Mouse (Mus musculus) bone marrow macrophage, adult 2 months (primary cell): ENCODE data around the gene Caly. TPM values are rescaled to one million over a fixed set of nuclear protein-coding genes. Genes with fewer than 3 reads are reported as not detected.

ENCODE experiments used
- H3K27ac ChIP-seq: 2 replicates; pipeline ENCODE4 v1.5.1; 2012; ENCODE audit warnings: low read depth, low read length; ENCODE audit not compliant: insufficient read depth
- H3K4me1 ChIP-seq: 2 replicates; pipeline ENCODE4 v1.6.1; 2012; ENCODE audit warnings: low read length; ENCODE audit not compliant: control insufficient read depth, insufficient read depth
- H3K4me3 ChIP-seq: 2 replicates; pipeline ENCODE4 v1.5.1; 2012; ENCODE audit warnings: mild to moderate bottlenecking, low read length, moderate library complexity; ENCODE audit not compliant: insufficient read depth
- CTCF ChIP-seq: IDR thresholded peaks from 2 replicates; pipeline ENCODE4 v1.5.1; 2012; ENCODE audit warnings: low read depth, mild to moderate bottlenecking, low read length, moderate library complexity
- POLR2A ChIP-seq: IDR thresholded peaks from 2 replicates; pipeline ENCODE4 v1.6.1; 2012; ENCODE audit warnings: mild to moderate bottlenecking, low read depth, low read length, borderline replicate concordance
- polyA plus RNA-seq: library from polyadenylated mRNA; stranded (reverse); fragments of >200 nt; gene quantifications from 2 replicates; pipeline ENCODE4 v1.2.4, GENCODE M21; 2012; ENCODE audit not compliant: missing spikeins, insufficient read depth, insufficient read length

Caly gene
- polyA plus RNA-seq, 1 experiment = not detected

- no peak within 1 kb of the TSS for H3K4me3 ChIP-seq
- H3K4me1 ChIP-seq = peaks cover 6% of the 10 kb centered on the region
- TF ChIP-seq POLR2A (no peak), CTCF (no peak)
- H3K27ac ChIP-seq = no peak within 1 kb of the TSS
Measured at GRCm38 (mm10) chr7:140092924-140093528, 10.7 kb upstream of the Caly start, which contains the start of gene Prap1. Gene Prap1 (plus strand): TSS chr7:140093395.

- H3K4me3 ChIP-seq = no peak overlapping the region
- TF ChIP-seq CTCF (no peak), POLR2A (no peak)
- H3K4me1 ChIP-seq = no peaks in the 10 kb centered on the region; the same call in 1 of the 2 replicates
- no peak overlapping the region for H3K27ac ChIP-seq
Measured at GRCm38 (mm10) chr7:140090601-140091000, 8.3 kb upstream of the Caly start.

GRCm38 (mm10) chr7:140081408-140082241 is 723 bp downstream of the Caly start:
- Histone ChIP-seq H3K27ac (no peak overlapping the region), H3K4me1 (peaks cover 7% of the 10 kb centered on the region), H3K4me3 (no peak overlapping the region)
- no peak for TF ChIP-seq POLR2A
- TF ChIP-seq CTCF = no peak

GRCm38 (mm10) chr7:140080503-140081156 is 1.7 kb downstream of the Caly start:
- no peak for TF ChIP-seq POLR2A
- no peak for TF ChIP-seq CTCF
- peaks cover 7% of the 10 kb centered on the region for H3K4me1 ChIP-seq
- no peak overlapping the region for H3K27ac ChIP-seq
- no peak overlapping the region for H3K4me3 ChIP-seq

- H3K27ac ChIP-seq = no peak overlapping the region
- no peak for TF ChIP-seq POLR2A
- peak; percentile 71 for TF ChIP-seq CTCF
- peaks cover 7% of the 10 kb centered on the region for H3K4me1 ChIP-seq
- no peak overlapping the region for H3K4me3 ChIP-seq
Measured at GRCm38 (mm10) chr7:140078711-140079110, 3.6 kb downstream of the Caly start.

GRCm38 (mm10) chr7:140077698-140078097 is 4.7 kb downstream of the Caly start:
- peaks cover 7% of the 10 kb centered on the region for H3K4me1 ChIP-seq
- no peak overlapping the region for H3K4me3 ChIP-seq
- no peak overlapping the region for H3K27ac ChIP-seq
- no peak for TF ChIP-seq CTCF
- TF ChIP-seq POLR2A = no peak

GRCm38 (mm10) chr7:140070042-140070711 is 12.2 kb downstream of the Caly start:
- no peaks in the 10 kb centered on the region for H3K4me1 ChIP-seq
- no peak for TF ChIP-seq POLR2A
- TF ChIP-seq CTCF = no peak
- no peak overlapping the region for H3K4me3 ChIP-seq
- no peak overlapping the region for H3K27ac ChIP-seq

- Histone ChIP-seq H3K27ac (no peak overlapping the region), H3K4me3 (no peak overlapping the region), H3K4me1 (no peaks in the 10 kb centered on the region)
- TF ChIP-seq CTCF = no peak
- TF ChIP-seq POLR2A = no peak
Measured at GRCm38 (mm10) chr7:140067397-140067796, 15.0 kb downstream of the Caly start.

- H3K27ac ChIP-seq = no peak overlapping the region
- peaks cover 14% of the 10 kb centered on the region for H3K4me1 ChIP-seq
- no peak overlapping the region for H3K4me3 ChIP-seq
- peak; percentile 58; the same call in 1 of the 2 replicates for TF ChIP-seq CTCF
- TF ChIP-seq POLR2A = no peak
Measured at GRCm38 (mm10) chr7:140063092-140063491, 19.3 kb downstream of the Caly start.
